Mouse (Mus musculus) fat pad, adult 2 months (tissue): ENCODE measurements around the gene Alpk1.
A peak's percentile ranks its signal among the peaks of the same experiment; 100 is the strongest.

ENCODE experiments used
- DNase-seq: peaks from one replicate; pipeline ENCODE4 v3.0.0-alpha.2; 2011; ENCODE audit warnings: low read depth, low spot score; ENCODE audit errors: extremely low read depth

Gene Alpk1

DNA sequence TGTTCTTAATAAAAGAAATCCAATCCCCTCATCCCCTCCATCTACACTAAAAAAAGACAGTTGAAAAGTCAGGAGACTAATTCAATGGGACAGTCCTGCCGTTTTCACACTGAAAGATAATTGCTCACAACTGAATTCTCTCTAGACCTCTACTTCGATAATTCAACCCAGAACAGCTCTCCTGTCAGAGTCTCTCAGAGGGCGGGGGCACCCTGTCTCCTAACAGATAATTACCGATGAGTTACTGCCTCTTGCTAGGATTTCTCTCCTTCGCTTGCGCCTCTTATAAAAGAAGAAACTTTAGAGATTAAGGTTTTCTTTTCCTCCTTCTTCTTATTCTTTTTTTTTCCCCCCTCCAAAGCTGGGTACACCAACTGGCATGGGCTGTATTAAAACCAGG lies 34.8 kb downstream of the Alpk1 start:
- DNase-seq, result no peak

DNA sequence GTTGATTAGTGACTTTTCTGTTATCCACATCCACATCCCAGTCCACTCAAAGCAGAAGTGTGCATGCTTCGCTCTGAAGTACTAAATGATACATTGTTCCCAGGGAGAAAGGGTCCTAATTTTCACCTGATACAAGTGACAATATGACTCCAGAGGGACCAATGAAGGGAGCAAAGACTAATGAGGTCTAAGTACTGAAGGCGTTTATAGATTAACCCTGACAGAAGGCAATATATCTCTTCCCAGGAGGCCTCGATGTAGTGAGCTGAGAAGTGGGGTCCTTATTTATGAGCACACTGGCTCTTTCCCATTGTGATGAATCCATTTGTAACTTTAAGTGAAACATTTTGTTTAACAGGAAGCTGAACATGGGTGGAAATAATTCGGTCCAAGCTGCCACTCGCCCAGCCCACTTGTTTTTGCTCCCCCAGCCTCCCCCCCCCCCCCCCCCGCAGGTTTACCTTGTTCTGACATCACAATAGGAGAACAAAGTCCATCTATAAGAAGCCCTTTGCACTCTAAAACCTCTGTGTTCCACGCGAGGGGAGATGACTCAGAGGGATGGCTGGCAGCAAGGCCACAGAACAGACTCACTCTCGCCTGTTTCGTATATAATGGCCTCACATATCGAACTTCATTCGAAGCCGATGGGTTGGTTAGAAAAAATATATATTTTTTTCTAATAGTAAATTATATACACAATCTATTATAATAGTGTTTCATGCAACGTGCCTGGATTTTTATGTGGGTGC lies 36.5 kb downstream of the Alpk1 start:
- DNase-seq, result no peak

DNA sequence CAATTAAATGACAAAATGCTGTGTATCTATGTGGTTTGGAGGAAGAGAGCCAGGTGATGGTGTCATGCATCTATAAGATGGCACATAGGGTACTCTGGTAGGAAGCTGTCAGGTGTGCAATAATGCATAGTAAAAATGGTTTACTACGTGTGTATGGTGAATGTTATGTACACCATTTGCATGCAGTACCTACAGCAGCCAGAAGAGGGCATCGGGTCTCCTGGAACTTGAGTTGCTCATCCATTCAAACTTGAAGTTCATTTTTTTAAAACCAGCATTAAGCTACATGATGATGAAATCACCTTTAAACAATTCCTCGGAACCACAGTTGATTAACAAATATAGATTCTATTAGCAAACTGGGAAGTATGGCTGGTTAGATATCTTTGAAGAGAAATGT lies 38.9 kb downstream of the Alpk1 start:
- no peak for DNase-seq

DNA sequence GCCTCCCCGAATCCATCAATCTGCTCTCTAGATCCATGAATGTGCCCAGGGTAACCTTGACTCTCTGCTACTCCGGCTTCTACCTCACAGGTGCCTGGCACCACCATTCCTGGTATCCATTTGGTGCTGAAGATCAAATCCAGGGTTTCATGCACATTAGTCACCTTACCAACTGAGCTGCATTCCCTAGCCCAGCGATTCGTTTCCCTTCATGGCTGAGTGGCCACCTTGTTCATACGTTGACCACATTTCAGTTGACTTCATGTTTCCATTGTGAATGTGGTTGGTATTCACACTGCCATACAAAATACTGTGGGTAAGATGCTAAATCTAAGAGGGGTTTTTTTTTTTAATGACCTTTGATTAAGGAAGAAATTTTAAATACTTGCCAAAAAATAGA lies 42.5 kb downstream of the Alpk1 start:
- DNase-seq, result no peak

DNA sequence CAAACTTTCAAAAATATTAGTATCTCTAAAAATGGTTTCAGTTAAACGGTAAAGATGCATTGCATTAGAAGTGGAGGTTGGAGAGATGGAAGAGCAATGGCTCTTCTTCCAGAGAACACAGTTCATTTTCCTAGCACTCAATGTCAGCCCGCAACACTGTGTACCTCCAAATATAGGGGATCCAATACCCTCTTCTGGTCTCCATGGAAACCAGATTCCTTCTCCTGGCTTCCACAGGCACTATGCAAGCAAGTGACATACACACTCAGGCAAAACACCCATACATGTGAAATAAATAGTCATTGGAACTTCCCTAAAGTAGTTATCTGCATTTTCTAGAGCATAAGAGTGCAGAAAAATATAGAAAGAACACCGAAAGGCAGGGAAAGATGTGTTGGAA lies 44.9 kb downstream of the Alpk1 start:
- no peak for DNase-seq

DNA sequence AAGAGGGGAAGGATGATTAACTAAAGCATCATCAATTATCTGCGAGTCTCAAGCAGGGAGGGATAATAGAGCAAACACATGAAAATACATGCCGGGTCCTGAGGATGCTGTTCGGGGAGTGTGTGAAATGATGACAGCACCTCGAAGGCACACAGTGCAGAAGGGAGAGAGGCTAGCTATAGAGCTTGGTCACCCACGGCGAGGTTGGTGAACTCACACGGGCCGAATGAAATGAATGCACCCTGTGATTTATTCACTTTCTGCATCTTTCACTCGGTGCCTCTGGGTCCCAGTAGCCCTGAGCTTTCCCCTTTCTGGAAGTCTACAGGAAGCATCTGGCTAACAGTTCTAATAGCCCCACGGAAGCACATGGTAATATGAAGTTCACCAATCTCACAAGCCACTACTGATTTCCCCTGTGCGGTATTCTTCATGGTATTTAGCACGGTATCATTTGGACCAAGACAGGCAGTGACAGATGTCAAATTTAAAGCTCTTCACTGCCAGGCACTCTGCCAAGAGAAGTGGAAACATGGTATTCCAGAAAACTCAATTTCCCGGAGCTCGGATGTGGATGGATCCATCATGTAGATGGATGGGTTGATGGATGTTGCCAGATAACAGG lies 50.7 kb downstream of the Alpk1 start:
- DNase-seq, result no peak

DNA sequence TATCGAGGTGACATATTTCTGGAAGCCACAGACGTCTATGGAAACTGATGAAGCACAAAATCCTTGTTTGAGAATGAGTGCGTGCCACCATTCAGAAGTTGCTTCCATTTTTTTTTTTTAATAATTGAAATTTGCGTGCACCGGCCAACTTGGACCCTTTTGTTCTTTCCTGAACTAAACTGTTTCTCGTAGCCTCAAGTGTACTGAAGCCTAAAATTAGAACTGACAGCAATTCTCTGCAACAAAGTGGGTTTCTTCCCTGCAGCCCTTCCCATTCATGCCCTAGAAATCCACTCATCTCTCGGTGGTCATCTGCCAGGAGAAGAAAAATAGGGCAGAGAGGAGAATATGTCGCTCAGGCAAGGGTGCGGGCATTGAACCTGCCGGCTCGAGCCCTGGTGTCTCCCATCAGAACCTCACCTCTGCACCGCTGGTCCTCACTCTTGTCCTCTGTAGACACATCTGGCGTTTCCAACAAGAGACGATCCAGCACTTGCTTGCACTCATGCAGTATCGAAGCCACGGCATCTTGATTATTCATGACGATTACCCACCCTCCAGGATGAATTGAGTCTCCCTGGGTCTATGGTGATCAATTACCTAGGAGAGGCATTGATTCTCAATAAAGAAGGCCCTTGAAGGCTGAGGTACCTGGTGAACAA lies 51.3 kb downstream of the Alpk1 start:
- no peak for DNase-seq

DNA sequence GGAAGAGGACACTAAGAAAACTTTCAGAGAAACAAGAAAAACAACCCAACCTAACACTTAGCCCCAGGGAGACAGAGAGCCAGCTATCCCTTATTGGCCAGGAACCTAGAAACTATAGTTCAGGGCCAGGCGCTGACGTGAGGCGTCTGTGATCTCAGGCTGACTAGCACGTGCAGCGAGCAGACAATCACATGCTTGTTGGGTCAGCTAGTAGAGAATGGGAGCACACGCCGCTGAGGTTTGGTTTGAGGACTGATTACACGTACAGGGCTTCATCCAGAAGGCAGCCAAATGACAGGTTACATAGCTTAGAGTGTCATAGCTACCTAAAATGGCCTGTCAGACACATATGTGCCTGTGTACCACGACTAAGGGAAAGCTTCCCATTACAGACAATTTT lies 52.3 kb downstream of the Alpk1 start:
- DNase-seq, result no peak

DNA sequence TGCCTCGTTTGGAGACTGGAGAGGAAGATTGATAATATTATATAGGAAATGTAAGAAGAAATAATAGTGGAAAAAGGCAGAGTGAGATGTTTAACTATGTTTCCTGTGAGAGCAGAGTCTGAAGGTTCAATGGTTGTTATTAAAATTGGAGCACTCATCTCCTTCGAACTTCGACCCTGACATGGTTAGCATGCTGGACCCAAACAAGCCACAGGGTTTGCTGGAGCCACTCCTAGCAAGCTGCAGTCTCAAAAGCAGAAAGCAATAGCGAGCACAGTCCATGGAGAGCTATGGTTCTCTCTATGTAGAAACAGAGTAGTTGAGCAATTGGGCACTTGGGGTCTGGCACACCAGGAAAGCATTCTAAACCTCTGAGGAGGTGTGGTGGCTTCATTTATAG lies 59.4 kb downstream of the Alpk1 start:
- no peak for DNase-seq

DNA sequence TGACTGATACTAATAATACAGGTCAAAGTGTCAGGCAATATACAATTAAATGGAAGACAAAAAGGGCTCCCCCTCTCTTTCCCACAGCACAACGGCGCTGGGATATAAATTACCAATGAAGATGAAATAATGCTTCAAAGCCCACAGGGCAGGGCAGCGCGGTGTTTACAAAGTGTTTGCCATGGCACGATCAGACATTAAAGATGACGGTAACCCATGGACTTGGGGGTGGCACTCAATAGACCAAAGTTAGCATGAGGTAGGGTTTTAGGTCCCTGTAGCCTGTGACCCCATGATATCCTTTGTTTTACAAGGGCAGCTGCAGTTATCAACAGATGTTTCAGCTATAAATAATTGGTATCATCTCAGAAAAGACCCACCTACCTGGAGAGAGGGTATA lies 60.3 kb downstream of the Alpk1 start:
- no peak for DNase-seq

DNA sequence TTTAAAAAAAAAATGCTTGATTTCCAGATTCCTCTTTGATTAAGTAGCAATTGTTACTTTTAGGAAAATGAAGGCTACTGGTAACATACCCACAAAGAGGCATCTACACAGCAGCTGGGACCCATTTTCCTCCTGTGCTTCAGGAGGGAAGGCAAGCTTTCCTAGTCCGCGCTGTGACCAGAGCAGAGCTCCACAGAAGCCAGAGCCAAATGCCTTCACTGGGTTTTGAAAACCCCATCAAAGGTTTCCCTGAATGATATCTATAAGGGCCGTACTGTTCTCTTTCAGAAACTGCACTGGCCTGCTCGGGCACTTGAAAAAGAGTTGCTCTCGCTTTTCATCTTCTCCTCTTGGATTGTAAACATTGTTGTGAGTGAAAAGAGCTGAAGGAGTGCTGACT lies 60.7 kb downstream of the Alpk1 start:
- DNase-seq, result no peak

DNA sequence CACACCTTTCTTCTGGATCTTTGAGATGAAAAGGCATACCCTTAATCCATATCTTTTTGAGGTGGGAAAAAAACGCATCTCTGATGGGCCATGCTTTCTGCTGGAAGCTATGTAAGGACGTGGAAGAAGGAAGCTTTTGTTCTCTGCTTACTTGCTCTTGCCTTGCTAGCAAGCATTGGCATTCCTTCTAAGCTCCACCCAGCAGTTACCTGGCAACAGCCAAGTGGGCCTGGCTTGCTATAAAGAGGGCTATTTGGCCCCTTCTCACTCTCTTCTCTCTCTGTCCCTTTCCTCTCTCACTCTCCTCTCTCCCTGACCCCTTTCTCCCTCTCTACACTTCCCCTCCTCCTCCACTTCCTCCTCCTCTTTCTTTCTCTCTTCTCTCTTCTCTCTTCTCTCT lies 63.6 kb downstream of the Alpk1 start:
- no peak for DNase-seq

DNA sequence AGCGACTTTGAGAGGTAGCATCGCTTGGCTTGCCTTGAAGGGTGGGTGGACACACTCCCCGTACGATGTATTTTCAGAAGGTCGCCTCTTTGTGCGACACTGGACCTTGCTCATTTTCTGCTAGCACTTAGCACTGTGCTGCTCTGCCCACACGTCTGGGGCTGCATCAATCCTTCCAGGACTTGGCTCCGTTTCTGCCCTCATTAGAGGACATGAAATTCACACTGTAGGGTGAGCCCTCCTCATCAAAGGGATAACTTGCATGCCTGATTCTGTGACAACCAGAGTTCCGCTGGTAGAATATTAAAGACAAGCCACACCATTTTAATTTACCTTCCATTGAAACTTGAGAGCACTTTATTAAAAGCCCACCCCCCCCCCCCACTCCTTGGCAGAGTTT lies 67.2 kb downstream of the Alpk1 start:
- DNase-seq, result no peak

DNA sequence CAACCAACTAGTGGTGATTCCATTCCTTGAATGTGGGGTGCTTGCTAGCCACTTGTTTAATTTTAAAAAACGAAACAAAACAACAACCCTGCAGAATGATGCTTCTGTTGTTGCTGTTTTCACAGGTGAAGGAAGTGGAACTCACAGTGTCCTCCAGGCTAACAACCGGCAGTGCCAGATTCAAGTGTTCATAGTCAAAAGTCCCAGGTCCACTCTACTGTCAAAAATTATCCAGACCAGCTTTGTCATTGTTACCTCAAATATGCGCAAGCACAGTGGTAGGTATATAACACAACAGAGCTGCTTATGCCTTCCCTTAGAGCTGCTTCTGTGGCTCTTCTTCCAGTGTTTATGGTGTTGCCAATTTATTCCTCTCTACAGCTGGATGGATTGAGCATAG lies 68.8 kb downstream of the Alpk1 start:
- DNase-seq, result no peak

DNA sequence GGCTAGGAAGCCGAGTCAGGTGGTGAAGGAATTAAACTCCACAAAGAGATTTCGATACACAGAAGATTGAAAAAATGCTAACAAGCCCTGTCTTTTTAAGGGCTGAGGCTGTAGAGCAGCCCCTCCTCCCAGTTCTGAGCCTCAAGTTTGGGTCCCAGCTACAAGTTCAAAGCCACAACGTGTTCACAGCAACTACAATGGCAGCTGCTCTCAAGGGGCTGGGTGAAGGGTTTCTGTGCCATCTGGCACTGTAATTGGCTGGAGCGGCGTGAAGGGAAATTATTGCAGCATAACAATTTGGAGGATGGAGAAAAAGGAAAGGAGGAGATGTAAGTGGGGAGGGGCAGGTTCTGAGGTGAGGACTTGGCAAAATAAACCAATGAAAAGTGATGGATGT lies 73.2 kb downstream of the Alpk1 start:
- no peak for DNase-seq

DNA sequence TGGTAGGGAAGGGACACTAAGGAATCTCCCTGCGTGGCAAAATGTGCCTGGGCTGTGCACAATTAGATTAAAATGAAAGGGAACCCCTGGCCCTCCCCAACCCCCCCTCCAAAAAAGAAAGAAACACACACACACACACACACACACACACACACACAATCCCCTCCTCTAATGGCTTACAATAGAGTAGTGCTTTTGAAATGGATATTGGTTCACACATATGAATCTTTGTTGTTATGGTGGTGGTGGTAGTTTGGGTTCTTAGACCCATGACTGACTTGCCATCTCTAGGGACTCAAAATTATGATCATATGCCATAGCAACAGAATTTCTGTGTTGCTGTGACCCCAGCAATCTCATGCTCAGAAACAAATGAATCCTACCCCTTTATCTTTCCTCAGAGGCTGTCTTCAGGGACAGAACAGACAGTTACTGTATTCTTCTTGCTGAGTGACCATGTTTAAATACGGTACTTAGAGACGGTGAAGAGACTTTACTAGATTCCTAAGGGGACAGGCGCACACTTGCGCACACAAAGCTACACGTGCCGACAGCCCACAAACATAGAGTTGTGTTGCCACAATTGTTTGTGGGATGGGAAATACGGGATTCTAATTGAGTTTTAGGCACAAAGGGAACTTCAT lies 73.8 kb downstream of the Alpk1 start:
- no peak for DNase-seq

DNA sequence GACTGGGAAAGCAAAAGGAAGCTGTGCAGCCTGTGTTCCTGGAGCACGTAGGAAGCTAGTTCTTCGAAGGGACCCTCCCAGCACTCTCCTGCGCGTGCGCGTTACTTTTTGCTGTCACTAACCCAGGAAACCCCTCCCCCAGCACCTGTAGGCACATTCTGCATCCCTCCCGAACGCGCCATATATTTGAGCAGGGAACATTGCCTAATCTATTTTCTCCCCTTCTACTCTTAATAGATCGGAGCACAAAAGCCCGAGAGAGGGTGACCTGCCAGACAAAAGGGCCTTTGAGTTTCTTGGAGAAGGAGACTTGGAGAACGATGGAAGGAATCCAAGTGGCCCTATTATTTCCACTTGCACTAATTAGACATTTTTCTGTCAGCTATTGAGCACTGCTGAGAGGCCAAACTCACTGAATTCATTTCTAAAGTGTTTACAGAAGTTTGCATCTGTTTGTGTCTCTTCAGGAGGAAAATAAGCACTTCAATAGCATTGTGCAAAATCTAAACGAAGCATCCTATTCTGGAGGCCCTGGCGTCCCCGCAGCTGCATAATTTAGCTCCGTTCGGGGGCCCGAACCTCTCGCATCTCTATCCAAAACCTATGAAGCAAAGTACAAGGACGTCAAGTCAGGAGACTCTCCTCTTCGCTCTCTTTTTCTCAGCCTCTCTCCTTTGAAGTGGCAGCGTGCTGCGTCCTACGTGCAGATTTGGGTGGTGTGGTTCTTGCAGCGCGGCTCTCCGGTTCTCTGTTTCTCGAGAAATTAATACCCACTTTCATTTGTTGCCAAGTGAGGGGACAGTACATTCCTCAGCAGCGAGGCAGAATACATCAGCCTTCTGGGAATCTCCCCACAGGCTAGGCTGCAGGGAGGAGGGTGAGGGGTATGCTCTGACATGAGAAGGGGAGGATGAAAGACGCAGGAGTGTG lies 74.5 kb downstream of the Alpk1 start:
- DNase-seq, result no peak

DNA sequence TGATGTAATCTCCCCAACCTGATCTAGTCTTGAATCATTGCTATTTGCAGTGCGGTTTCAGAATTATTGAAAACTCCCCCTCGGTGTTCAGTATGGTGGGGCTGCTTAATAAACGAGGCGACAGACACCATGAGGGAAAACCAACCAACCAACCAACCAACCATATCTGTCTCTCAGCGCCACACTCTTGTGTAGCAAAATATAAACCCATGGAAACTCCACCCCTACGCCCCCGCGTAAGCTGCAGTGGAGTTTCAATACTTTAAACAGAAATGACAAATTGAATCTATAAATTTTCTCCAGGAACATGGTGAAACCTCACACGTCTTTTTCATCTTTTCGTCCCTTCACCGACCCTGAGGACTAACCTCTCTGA lies 75.2 kb downstream of the Alpk1 start:
- DNase-seq, result no peak

DNA sequence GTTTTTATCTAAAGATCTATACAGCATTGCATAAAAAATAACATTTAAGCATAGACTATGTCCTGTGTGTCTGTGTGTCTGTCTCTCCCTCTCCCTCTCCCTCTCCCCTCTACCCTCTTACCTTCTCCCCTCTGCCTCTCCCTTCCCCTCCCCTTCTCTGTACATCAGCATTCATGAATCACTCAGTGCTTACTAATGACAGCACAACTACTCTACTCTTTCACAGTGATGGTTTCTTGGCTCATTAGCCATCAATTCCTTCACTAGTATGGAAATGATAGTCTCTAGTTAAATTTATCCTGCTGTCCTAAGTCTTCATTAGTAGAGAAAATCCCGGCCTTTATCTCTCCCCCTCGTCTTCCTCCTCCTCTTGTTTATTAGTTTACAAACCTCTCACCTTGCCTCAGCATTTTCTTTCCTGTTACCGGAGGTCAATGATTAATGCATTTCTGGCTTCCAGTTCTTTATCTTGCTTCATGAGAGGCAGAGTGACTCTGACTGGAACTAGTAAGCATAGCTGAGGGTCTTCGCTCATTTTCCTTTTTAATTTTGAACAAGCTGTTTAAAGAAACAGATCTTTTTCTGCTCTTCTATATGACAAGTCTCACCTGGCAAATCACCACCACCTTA lies 79.0 kb downstream of the Alpk1 start:
- DNase-seq, result no peak

DNA sequence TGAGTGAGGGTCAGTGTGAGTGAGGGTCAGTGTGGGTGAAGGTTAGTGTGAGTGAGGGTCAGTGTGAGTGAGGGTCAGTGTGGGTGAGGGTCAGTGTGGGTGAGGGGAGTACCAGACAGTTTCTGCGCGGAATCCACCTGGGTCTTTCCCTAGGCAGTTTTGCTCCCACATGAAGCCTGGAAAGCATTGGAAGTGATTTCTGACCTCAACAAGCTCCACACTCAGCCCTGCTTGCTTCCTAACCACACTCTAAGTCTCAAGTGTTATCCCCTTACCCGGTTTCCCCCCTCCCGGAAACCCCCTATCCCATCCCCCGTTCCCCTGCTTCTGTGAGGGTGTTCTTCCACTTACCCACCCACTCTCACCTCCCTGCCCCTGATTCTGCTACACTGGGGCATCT lies 81.7 kb downstream of the Alpk1 start:
- no peak for DNase-seq

DNA sequence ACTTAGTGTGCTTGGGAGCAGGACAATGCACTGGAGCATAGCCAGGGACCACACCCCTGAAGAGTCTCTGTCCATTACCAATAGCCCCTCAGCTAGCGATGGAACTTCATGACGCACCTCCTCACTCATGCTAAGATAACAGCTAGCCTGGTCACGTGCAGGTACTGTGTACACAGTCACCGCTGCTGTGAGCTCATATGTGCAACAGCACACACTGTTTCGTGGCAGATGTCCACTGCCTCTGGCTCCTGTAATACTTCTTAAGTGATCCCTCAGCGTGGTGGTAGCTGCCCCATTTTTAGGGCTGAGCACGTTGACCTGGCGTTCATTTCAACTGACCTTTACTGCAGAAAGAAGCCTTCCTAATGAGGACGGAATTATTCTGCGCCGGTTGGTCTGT lies 83.8 kb downstream of the Alpk1 start:
- DNase-seq, result peak; percentile 8
